Mouse (Mus musculus) midbrain, postnatal 0 days (tissue): ENCODE data around the gene Garnl3. TPM values are rescaled to one million over a fixed set of nuclear protein-coding genes. Genes with fewer than 3 reads are reported as not detected.

Experiments used
- ATAC-seq: fragments of 200-750 bp; cut with Nextera tagmentation; 2 replicates; pipeline ENCODE4 v1.8.0; 2017; ENCODE audit warnings: moderate number of reproducible peaks, mild to moderate bottlenecking, moderate TSS enrichment, moderate library complexity; ENCODE audit not compliant: low FRiP score
- DNase-seq: peaks from one replicate; pipeline ENCODE4 v3.0.0-alpha.2; 2015; ENCODE audit warnings: low spot score
- H3K27ac ChIP-seq: fragments of 300-500 bp; sonication (generic); 2 replicates; pipeline ENCODE4 v1.5.1; 2014; ENCODE audit warnings: low read depth, mild to moderate bottlenecking, low read length, mixed read lengths
- H3K27me3 ChIP-seq: fragments of 300-500 bp; sonication (generic); 2 replicates; pipeline ENCODE4 v1.6.1; 2014; ENCODE audit warnings: low read length, control low read depth, mixed read lengths; ENCODE audit not compliant: insufficient read depth
- H3K36me3 ChIP-seq: fragments of 300-500 bp; sonication (generic); 2 replicates; pipeline ENCODE4 v1.6.1; 2014; ENCODE audit warnings: low read length, control low read depth, mixed read lengths; ENCODE audit not compliant: insufficient read depth
- H3K4me1 ChIP-seq: fragments of 300-500 bp; sonication (generic); 2 replicates; pipeline ENCODE4 v1.6.1; 2014; ENCODE audit warnings: mild to moderate bottlenecking, control low read depth, antibody characterized with exemption, low read length, mixed read lengths; ENCODE audit not compliant: insufficient read depth
- H3K4me2 ChIP-seq: fragments of 300-500 bp; sonication (generic); 2 replicates; pipeline ENCODE4 v1.6.1; 2014; ENCODE audit warnings: low read depth, mild to moderate bottlenecking, low read length, mixed read lengths; ENCODE audit not compliant: poor library complexity, severe bottlenecking
- H3K4me3 ChIP-seq: fragments of 300-500 bp; sonication (generic); 2 replicates; pipeline ENCODE4 v1.5.1; 2014; ENCODE audit warnings: low read depth, mild to moderate bottlenecking, low read length, moderate library complexity
- H3K9ac ChIP-seq: fragments of 300-500 bp; sonication (generic); replicated peaks from 2 replicates; pipeline ENCODE4 v1.6.1; 2014; ENCODE audit warnings: mild to moderate bottlenecking, low read length, moderate library complexity, mixed read lengths; ENCODE audit not compliant: poor library complexity, severe bottlenecking
- H3K9me3 ChIP-seq: fragments of 300-500 bp; sonication (generic); 2 replicates; pipeline ENCODE4 v1.6.1; 2016; ENCODE audit warnings: low read length, control low read depth
- CTCF ChIP-seq: IDR thresholded peaks from 2 replicates; pipeline ENCODE4 v1.5.1; 2016; ENCODE audit warnings: antibody characterized with exemption, mild to moderate bottlenecking
- WGBS: fragments of 180-500 bp; shearing (Covaris S2); extraction: QIAGEN DNeasy Blood & Tissue Kit; methylation state at CpG from one replicate; pipeline ENCODE4 v1.1.7; 2014; 5-methylcytosine and 5-hydroxymethylcytosine counted together
- polyA plus RNA-seq: library from polyadenylated mRNA; unstranded; fragments of >200 nt; fragmentation: Nextera tagmentation; extraction: Ambion mirVana; gene quantifications from 2 replicates; pipeline ENCODE4 v1.2.1, GENCODE M21; 2015
- total RNA-seq: library from RNA; depleted of rRNA; stranded (reverse); fragments of >200 nt; gene quantifications from 2 replicates; pipeline ENCODE4 v1.2.3, GENCODE M21; 2014

The Garnl3 gene
- total and polyA plus RNA-seq, 2 experiments from 2014 or later: 77.1 to 134 TPM

GRCm38 (mm10) chr2:32979675-32980074, 151.8 kb downstream of the Garnl3 start:
- Histone ChIP-seq H3K27me3 (no peaks in the 10 kb centered on the region), H3K27ac (no peak overlapping the region), H3K36me3 (peaks cover 23% of the 10 kb centered on the region), H3K4me1 (no peaks in the 10 kb centered on the region), H3K9ac (0 out of 2 replicates have a peak overlapping the region, but pooled peaks have one; percentile 13), H3K4me2 (no peak overlapping the region), H3K4me3 (no peak overlapping the region), H3K9me3 (no peaks in the 10 kb centered on the region)
- 88% methylated on average over 7 of the region's 7 CpGs for WGBS
- no peak for TF ChIP-seq CTCF
- DNase-seq (no peak), ATAC-seq (no peak)

- DNase-seq (no peak), ATAC-seq (no peak)
- WGBS: 76% methylated on average over 3 of the region's 3 CpGs
Observed at GRCm38 (mm10) chr2:32978675-32979074, 152.8 kb downstream of the Garnl3 start.

GRCm38 (mm10) chr2:32977114-32977513, 154.3 kb downstream of the Garnl3 start:
- DNase-seq: peak; percentile 45
- H3K9me3 ChIP-seq: no peaks in the 10 kb centered on the region
- H3K9ac ChIP-seq: no peak overlapping the region
- no peak for TF ChIP-seq CTCF
- H3K27ac ChIP-seq: no peak overlapping the region
- no peak overlapping the region for H3K4me3 ChIP-seq
- ATAC-seq: no peak
- peaks cover 44% of the 10 kb centered on the region for H3K36me3 ChIP-seq
- 70% methylated on average over 5 of the region's 5 CpGs for WGBS
- no peaks in the 10 kb centered on the region for H3K27me3 ChIP-seq
- no peak overlapping the region for H3K4me2 ChIP-seq
- H3K4me1 ChIP-seq: no peaks in the 10 kb centered on the region

More at GRCm38 (mm10) chr2:32978675-32979074, 152.8 kb downstream of the Garnl3 start:
- Histone ChIP-seq H3K9me3 (no peaks in the 10 kb centered on the region), H3K9ac (no peak overlapping the region), H3K4me2 (no peak overlapping the region), H3K27ac (no peak overlapping the region), H3K36me3 (peaks cover 33% of the 10 kb centered on the region), H3K27me3 (no peaks in the 10 kb centered on the region), H3K4me3 (no peak overlapping the region), H3K4me1 (no peaks in the 10 kb centered on the region)
- no peak for TF ChIP-seq CTCF

- WGBS: 93% methylated on average over 8 of the region's 8 CpGs
- H3K27me3 ChIP-seq: no peaks in the 10 kb centered on the region
- peaks cover 44% of the 10 kb centered on the region for H3K36me3 ChIP-seq
- H3K9ac ChIP-seq: no peak overlapping the region
- ATAC-seq (no peak), DNase-seq (no peak)
- TF ChIP-seq CTCF: no peak
- H3K9me3 ChIP-seq: no peaks in the 10 kb centered on the region
- H3K27ac ChIP-seq: no peak overlapping the region
- H3K4me1 ChIP-seq: no peaks in the 10 kb centered on the region
- no peak overlapping the region for H3K4me2 ChIP-seq
- H3K4me3 ChIP-seq: no peak overlapping the region
Observed at GRCm38 (mm10) chr2:32974216-32974615, 157.2 kb downstream of the Garnl3 start.

GRCm38 (mm10) chr2:32971235-32971634, 160.2 kb downstream of the Garnl3 start:
- 31% methylated on average over 9 of the region's 9 CpGs for WGBS
- Histone ChIP-seq H3K4me2 (no peak overlapping the region), H3K36me3 (peaks cover 36% of the 10 kb centered on the region), H3K9ac (no peak overlapping the region), H3K27ac (no peak overlapping the region), H3K4me3 (no peak overlapping the region), H3K27me3 (no peaks in the 10 kb centered on the region), H3K4me1 (0 out of 2 replicates have a peak, but pooled peaks cover 3% of the 10 kb centered on the region), H3K9me3 (no peaks in the 10 kb centered on the region)
- DNase-seq (peak; percentile 72), ATAC-seq (no peak)
- no peak for TF ChIP-seq CTCF

GRCm38 (mm10) chr2:32969326-32969725, 162.1 kb downstream of the Garnl3 start:
- 88% methylated on average over 8 of the region's 8 CpGs for WGBS
- Histone ChIP-seq H3K4me2 (no peak overlapping the region), H3K27ac (no peak overlapping the region), H3K9ac (no peak overlapping the region), H3K9me3 (no peaks in the 10 kb centered on the region), H3K27me3 (no peaks in the 10 kb centered on the region), H3K4me3 (no peak overlapping the region), H3K36me3 (peaks cover 21% of the 10 kb centered on the region), H3K4me1 (0 out of 2 replicates have a peak, but pooled peaks cover 3% of the 10 kb centered on the region)
- DNase-seq: no peak
- ATAC-seq: no peak
- TF ChIP-seq CTCF: no peak
